Mouse (Mus musculus) splenic B cell, adult 2 months (primary cell): ENCODE measurements around the gene Tulp3.

ENCODE experiments used
- DNase-seq: peaks from one replicate; pipeline ENCODE4 v3.0.0-alpha.2; 2011; ENCODE audit warnings: low read depth, low spot score
- H3K27me3 ChIP-seq: 2 replicates; pipeline ENCODE4 v1.6.1; 2012; ENCODE audit warnings: mild to moderate bottlenecking, low read length, moderate library complexity, mixed read lengths; ENCODE audit not compliant: control insufficient read depth, poor library complexity, insufficient read depth, severe bottlenecking
- H3K36me3 ChIP-seq: 2 replicates; pipeline ENCODE4 v1.6.1; 2012; ENCODE audit warnings: mild to moderate bottlenecking, low read length, moderate library complexity, mixed read lengths; ENCODE audit not compliant: control insufficient read depth, poor library complexity, insufficient read depth, severe bottlenecking

Gene Tulp3

GRCm38 (mm10) chr6:128370040-128370439 lies 14.4 kb upstream of the Tulp3 start:
- no peaks in the 10 kb centered on the region for H3K36me3 ChIP-seq

GRCm38 (mm10) chr6:128366466-128366865 lies 10.8 kb upstream of the Tulp3 start:
- no peaks in the 10 kb centered on the region for H3K27me3 ChIP-seq
- no peaks in the 10 kb centered on the region for H3K36me3 ChIP-seq
- DNase-seq: no peak

More at GRCm38 (mm10) chr6:128370040-128370439, 14.4 kb upstream of the Tulp3 start:
- DNase-seq: no peak
- no peaks in the 10 kb centered on the region for H3K27me3 ChIP-seq

GRCm38 (mm10) chr6:128364721-128365120 lies 9.1 kb upstream of the Tulp3 start:
- Histone ChIP-seq H3K36me3 (no peaks in the 10 kb centered on the region), H3K27me3 (no peaks in the 10 kb centered on the region; the same call in 1 of the 2 replicates)
- DNase-seq: no peak

- Histone ChIP-seq H3K27me3 (no peaks in the 10 kb centered on the region; the same call in 1 of the 2 replicates), H3K36me3 (no peaks in the 10 kb centered on the region)
- DNase-seq: peak; percentile 13
These were observed 7.6 kb upstream of the Tulp3 start for GRCm38 (mm10) chr6:128363007-128363825.

DNA sequence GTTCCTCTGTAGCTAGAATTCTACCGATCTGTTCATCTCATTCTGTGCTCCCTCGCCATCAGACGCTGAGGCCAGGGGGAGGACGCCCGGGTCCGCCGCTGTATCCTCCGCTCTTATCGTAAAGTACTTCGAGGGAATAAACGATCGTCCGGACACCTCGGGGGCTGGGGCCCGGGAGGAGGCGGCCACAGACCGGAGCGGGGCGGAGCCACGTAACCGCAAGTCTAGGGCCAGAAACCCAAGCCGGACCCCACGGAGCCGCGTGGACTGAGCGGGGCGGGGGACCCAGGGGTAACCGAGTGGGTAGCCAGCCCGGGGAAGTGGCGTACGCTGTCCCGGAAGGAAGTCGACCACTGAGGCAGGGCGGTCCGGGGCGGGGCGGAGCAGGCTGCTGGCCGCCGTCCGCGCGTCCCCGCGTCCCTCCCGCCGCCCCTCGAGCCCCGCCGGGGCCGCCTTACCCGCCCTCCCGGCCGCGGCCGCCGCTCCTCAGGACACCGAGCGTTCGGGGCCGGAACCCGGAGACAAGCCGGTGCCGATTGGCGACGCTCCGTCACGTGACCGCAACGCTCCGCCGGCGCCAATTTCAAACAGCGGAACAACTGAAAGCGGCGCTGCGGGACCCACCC lies 6.8 kb upstream of the Tulp3 start, which contains the start of the genes Rhno1 and Foxm1:
Gene Rhno1, minus strand, starts transcription at position 531 of the 626 bp plus-strand sequence.
Gene Foxm1, plus strand, starts transcription at position 587 of the 626 bp plus-strand sequence.
- Histone ChIP-seq H3K36me3 (no peaks in the 10 kb centered on the region), H3K27me3 (no peaks in the 10 kb centered on the region; the same call in 1 of the 2 replicates)
- DNase-seq: peak; percentile 87

- H3K36me3 ChIP-seq: no peaks in the 10 kb centered on the region
- no peak for DNase-seq
These were observed 6.2 kb upstream of the Tulp3 start for GRCm38 (mm10) chr6:128361901-128362300.

GRCm38 (mm10) chr6:128358999-128359398 lies 3.3 kb upstream of the Tulp3 start:
- peak; percentile 72 for DNase-seq
- Histone ChIP-seq H3K27me3 (no peaks in the 10 kb centered on the region; the same call in 1 of the 2 replicates), H3K36me3 (no peaks in the 10 kb centered on the region)

More at GRCm38 (mm10) chr6:128361901-128362300, 6.2 kb upstream of the Tulp3 start:
- H3K27me3 ChIP-seq: no peaks in the 10 kb centered on the region; the same call in 1 of the 2 replicates

DNA sequence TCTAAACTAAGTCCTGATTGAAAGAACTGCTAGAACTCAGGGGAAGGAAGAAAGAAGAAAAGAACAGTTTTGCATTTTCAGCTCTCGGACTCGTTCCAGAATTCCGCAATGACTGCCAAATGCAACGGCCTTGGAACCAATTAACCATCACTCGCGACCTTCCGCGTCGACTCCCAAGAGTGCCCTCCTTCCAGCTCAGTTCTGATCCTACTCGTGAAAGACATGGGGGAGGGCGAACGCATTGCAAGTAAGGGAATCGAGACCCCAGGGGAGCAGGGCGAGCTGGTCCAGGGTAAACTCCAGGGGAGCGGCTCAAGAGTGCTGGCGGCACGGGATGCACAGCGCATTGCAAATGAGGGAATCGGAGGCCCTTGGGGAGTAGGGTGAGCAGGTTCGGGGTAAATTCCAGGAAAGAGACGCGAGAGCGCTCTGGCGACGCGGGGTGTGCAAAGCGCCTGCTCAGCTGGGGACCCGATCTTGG lies 410 bp downstream of the Tulp3 start:
- no peaks in the 10 kb centered on the region for H3K27me3 ChIP-seq
- no peaks in the 10 kb centered on the region for H3K36me3 ChIP-seq
- no peak for DNase-seq

- Histone ChIP-seq H3K27me3 (no peaks in the 10 kb centered on the region), H3K36me3 (no peaks in the 10 kb centered on the region; the same call in 1 of the 2 replicates)
- DNase-seq: no peak
These were observed 1.5 kb downstream of the Tulp3 start for GRCm38 (mm10) chr6:128354140-128354539.

- no peak for DNase-seq
- no peaks in the 10 kb centered on the region for H3K27me3 ChIP-seq
These were observed 5.9 kb downstream of the Tulp3 start for GRCm38 (mm10) chr6:128349711-128350110.

GRCm38 (mm10) chr6:128346782-128347181 lies 8.9 kb downstream of the Tulp3 start:
- DNase-seq: no peak
- H3K36me3 ChIP-seq: no peaks in the 10 kb centered on the region; the same call in 1 of the 2 replicates
- H3K27me3 ChIP-seq: no peaks in the 10 kb centered on the region

More at GRCm38 (mm10) chr6:128349711-128350110, 5.9 kb downstream of the Tulp3 start:
- H3K36me3 ChIP-seq: no peaks in the 10 kb centered on the region; the same call in 1 of the 2 replicates

DNA sequence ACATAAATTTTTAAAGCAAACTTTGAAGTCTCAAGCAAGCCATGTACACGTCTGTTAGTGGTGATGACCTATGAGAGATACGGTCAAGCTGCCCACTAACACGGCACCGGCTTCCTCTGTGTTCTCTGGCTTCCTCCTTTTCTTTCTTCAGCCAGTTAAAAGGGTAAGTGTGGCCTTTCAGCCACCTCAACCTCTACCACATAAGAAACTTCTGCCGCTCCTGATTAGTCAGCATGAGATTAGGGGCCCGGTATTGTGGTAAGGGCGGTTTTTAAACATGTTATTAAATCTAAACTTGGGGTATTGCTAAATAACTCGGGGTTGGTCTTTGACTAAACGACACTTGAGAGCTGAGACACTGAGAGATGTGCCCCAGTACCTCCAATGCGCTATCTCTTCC lies 10.0 kb downstream of the Tulp3 start:
- H3K27me3 ChIP-seq: no peaks in the 10 kb centered on the region
- H3K36me3 ChIP-seq: no peaks in the 10 kb centered on the region; the same call in 1 of the 2 replicates
- no peak for DNase-seq

DNA sequence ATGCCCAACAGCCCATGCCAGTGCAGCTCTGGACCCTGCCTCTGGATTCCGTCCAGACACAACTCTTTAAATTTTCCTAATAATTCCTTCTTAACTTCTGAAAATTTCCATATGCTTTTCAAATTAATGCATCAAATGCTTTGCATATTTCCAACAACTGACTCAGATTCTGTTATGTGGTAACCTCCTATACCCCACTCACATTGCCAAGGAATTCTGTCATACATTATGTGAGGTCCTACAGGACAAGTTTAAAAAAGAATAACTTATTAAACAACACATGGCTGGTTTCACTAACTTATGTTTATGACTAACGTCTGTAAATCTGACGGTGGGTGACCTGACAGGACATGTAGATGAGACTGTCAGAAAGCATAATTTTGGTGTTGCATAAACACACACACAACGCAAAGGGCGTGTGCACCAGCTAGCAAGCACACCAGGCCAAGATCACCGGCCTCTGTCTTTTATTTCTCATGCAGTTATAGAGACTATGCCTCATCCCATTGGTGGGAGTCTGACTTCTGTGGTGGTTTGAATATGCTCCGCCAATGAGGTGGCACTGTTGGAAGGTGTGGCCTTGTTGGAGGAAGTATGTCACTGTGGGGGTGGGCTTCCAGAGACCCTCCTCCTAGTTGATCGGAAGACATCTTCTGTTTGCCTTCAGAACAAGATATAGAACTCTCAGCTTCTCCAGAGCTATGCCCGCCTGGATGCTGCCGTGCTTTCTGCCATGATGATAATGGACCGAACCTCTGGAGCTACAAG lies 13.5 kb downstream of the Tulp3 start:
- Histone ChIP-seq H3K27me3 (no peaks in the 10 kb centered on the region), H3K36me3 (no peaks in the 10 kb centered on the region)
- DNase-seq: no peak

- Histone ChIP-seq H3K27me3 (no peaks in the 10 kb centered on the region), H3K36me3 (no peaks in the 10 kb centered on the region)
- DNase-seq: no peak
These were observed 16.8 kb downstream of the Tulp3 start for GRCm38 (mm10) chr6:128338876-128339275.
